In genomic region chr1:164787771-164788170, GRCm38 (mm10) we compare ENCODE assay signal across 9 mouse cellular contexts. TPM values are rescaled to one million over a fixed set of nuclear protein-coding genes. Genes with fewer than 3 reads are reported as not detected.
DNase-seq lines count a peak whose midpoint lies in the region; ATAC-seq lines count a peak whose summit lies in the region.
"Had no signal": no experiment of that assay in that cellular context is flagged by ENCODE, and none has a peak within 500 bp of the region (broad histone marks: within the 10 kb centered on the region; RNA-seq: fewer than 3 reads in every experiment).

No protein-coding gene starts in this region.

- intact Hi-C loops in heart, postnatal 14 days (cut with DNase I), result no loop called here

- 71% methylated on average over 7 of the region's 7 CpGs for WGBS in hindbrain, embryonic 16.5 days
- WGBS in hindbrain, embryonic 12.5 days, result 84% methylated on average over 7 of the region's 7 CpGs

- no peaks in the 10 kb centered on the region for H3K4me1 ChIP-seq in hindbrain, embryonic 16.5 days (ENCODE audit: control insufficient read depth, insufficient read depth, low read depth, low read length)
- H3K4me1 ChIP-seq in hindbrain, embryonic 12.5 days, result no peaks in the 10 kb centered on the region

- no peak overlapping the region for H3K27ac ChIP-seq in hindbrain, embryonic 16.5 days (ENCODE audit: low read depth, low read length)
- no peak overlapping the region for H3K27ac ChIP-seq in hindbrain, embryonic 12.5 days

- no peaks in the 10 kb centered on the region for H3K27me3 ChIP-seq in hindbrain, embryonic 16.5 days (replicated peaks; ENCODE audit: control insufficient read depth, insufficient read depth, low read length)
- H3K27me3 ChIP-seq in hindbrain, embryonic 12.5 days, result no peaks in the 10 kb centered on the region

- peak; percentile 56; the same call in 1 of the 2 replicates for ATAC-seq in hindbrain, embryonic 16.5 days
- no peak for ATAC-seq in hindbrain, embryonic 12.5 days (ENCODE audit: low FRiP score)

- DNase-seq in cerebellum, postnatal 36 days, result peak; percentile 85 to 89
- peak; percentile 92 for DNase-seq in layer of hippocampus, adult 9-11 months
- DNase-seq in right cerebral cortex, adult 2 months (ENCODE audit: low spot score in 2 of 2), result peak; percentile 87 to 90
- no peak for DNase-seq in testis, postnatal 14 days (ENCODE audit: low spot score)
- no peak for DNase-seq in thymus, postnatal 36 days
- DNase-seq in heart, postnatal 14 days, result no peak

- 0 out of 2 replicates have a peak overlapping the region, but pooled peaks have one; percentile 18 for H3K9ac ChIP-seq in hindbrain, embryonic 16.5 days (ENCODE audit: low read depth, low read length)
- H3K9ac ChIP-seq in hindbrain, embryonic 12.5 days, result no peak overlapping the region

- no peaks in the 10 kb centered on the region for H3K36me3 ChIP-seq in hindbrain, embryonic 16.5 days (ENCODE audit: control insufficient read depth, insufficient read depth, low read length)
- H3K36me3 ChIP-seq in hindbrain, embryonic 12.5 days, result no peaks in the 10 kb centered on the region

- no peak overlapping the region for H3K4me2 ChIP-seq in hindbrain, embryonic 16.5 days (ENCODE audit: low read length)
- H3K4me2 ChIP-seq in hindbrain, embryonic 12.5 days (replicated peaks), result no peak overlapping the region

- H3K4me3 ChIP-seq in hindbrain, embryonic 16.5 days (ENCODE audit: low read length), result no peak overlapping the region
- no peak overlapping the region for H3K4me3 ChIP-seq in hindbrain, embryonic 12.5 days

- no peaks in the 10 kb centered on the region for H3K9me3 ChIP-seq in hindbrain, embryonic 16.5 days (ENCODE audit: control insufficient read depth, low read length)
- H3K9me3 ChIP-seq in hindbrain, embryonic 12.5 days (replicated peaks), result no peaks in the 10 kb centered on the region

RNA-seq across cellular contexts. Expression of gene Dpt, which starts 8.7 kb away (rescaled TPM):
- polyA plus RNA-seq in hindbrain, embryonic 16.5 days (2015; fragmentation: Nextera tagmentation; extraction: Ambion mirVana), result 2.5 and 3.1 TPM in 2 replicates
- polyA plus RNA-seq in hindbrain, embryonic 12.5 days (2016; fragmentation: Nextera tagmentation; extraction: Ambion mirVana), result 0.28 and 0.78 TPM in 2 replicates
- total RNA-seq in heart, postnatal 14 days (2021), result 100 to 1,000 TPM; 149 to 156 TPM
- total RNA-seq: ES-E14 had no signal

Comparison
In these comparisons a context has a peak if more than half of its experiments do, and no peak if none do; other contexts are left out.
1. DNase-seq: peak in cerebellum, postnatal 36 days (2 of 2), layer of hippocampus, adult 9-11 months (single experiment) and right cerebral cortex, adult 2 months (2 of 2); none in testis, postnatal 14 days (single experiment), thymus, postnatal 36 days (0 of 2) and heart, postnatal 14 days (0 of 2).